Mouse (Mus musculus) hindbrain, embryonic 16.5 days (tissue): Measurements from ENCODE around the gene Cldn24. TPM values are rescaled to one million over a fixed set of nuclear protein-coding genes. Genes with fewer than 3 reads are reported as not detected.
"Not testable (repeated sequence)": the region's sequence is repeated elsewhere in the genome, so short reads cannot be mapped to it uniquely, and the experiment has no call there.

Experiments
- ATAC-seq: fragments of 200-750 bp; cut with Nextera tagmentation; 2 replicates; pipeline ENCODE4 v1.8.0; 2017; ENCODE audit warnings: moderate TSS enrichment, moderate library complexity
- H3K27ac ChIP-seq: fragments of 300-500 bp; sonication (generic); 2 replicates; pipeline ENCODE4 v1.5.1; 2014; ENCODE audit warnings: low read depth, mild to moderate bottlenecking, control low read depth, low read length, moderate library complexity
- H3K27me3 ChIP-seq: fragments of 300-500 bp; sonication (generic); replicated peaks from 2 replicates; pipeline ENCODE4 v1.6.1; 2014; ENCODE audit warnings: low read length; ENCODE audit not compliant: control insufficient read depth, insufficient read depth
- H3K36me3 ChIP-seq: fragments of 300-500 bp; sonication (generic); 2 replicates; pipeline ENCODE4 v1.6.1; 2014; ENCODE audit warnings: mild to moderate bottlenecking, low read length, moderate library complexity, mixed read lengths; ENCODE audit not compliant: control insufficient read depth, insufficient read depth
- H3K4me1 ChIP-seq: fragments of 300-500 bp; sonication (generic); 2 replicates; pipeline ENCODE4 v1.6.1; 2014; ENCODE audit warnings: low read depth, low read length; ENCODE audit not compliant: control insufficient read depth, insufficient read depth
- H3K4me2 ChIP-seq: fragments of 300-500 bp; sonication (generic); 2 replicates; pipeline ENCODE4 v1.6.1; 2014; ENCODE audit warnings: mild to moderate bottlenecking, low read length, control low read depth, moderate library complexity
- H3K4me3 ChIP-seq: fragments of 300-500 bp; sonication (generic); 2 replicates; pipeline ENCODE4 v1.5.1; 2014; ENCODE audit warnings: mild to moderate bottlenecking, low read length, control low read depth, moderate library complexity
- H3K9ac ChIP-seq: fragments of 300-500 bp; sonication (generic); 2 replicates; pipeline ENCODE4 v1.6.1; 2014; ENCODE audit warnings: low read depth, mild to moderate bottlenecking, control low read depth, low read length, moderate library complexity
- H3K9me3 ChIP-seq: fragments of 300-500 bp; sonication (generic); 2 replicates; pipeline ENCODE4 v1.6.1; 2014; ENCODE audit warnings: mild to moderate bottlenecking, low read length, moderate library complexity; ENCODE audit not compliant: control insufficient read depth
- WGBS: fragments of 180-500 bp; shearing (Covaris S2); extraction: QIAGEN DNeasy Blood & Tissue Kit; methylation state at CpG from one replicate; pipeline ENCODE4 v1.1.7; 2014; 5-methylcytosine and 5-hydroxymethylcytosine counted together
- polyA plus RNA-seq: library from polyadenylated mRNA; unstranded; fragments of >200 nt; fragmentation: Nextera tagmentation; extraction: Ambion mirVana; gene quantifications from 2 replicates; pipeline ENCODE4 v1.2.1, GENCODE M21; 2015

The Cldn24 gene
- polyA plus RNA-seq, 1 experiment from 2014 or later, result not detected

- WGBS, result 90% methylated on average over 7 of the region's 9 CpGs
- not testable (repeated sequence) for ATAC-seq, H3K4me2 ChIP-seq, H3K9ac ChIP-seq, H3K9me3 ChIP-seq, H3K4me3 ChIP-seq, H3K27me3 ChIP-seq, H3K4me1 ChIP-seq, H3K27ac ChIP-seq, H3K36me3 ChIP-seq
Observed at GRCm38 (mm10) chr8:47822541-47822940, 598 bp downstream of the Cldn24 start.

GRCm38 (mm10) chr8:47823777-47824176 lies 1.8 kb downstream of the Cldn24 start:
- ATAC-seq, result no peak
- H3K4me3 ChIP-seq, result no peak overlapping the region
- no peak overlapping the region for H3K27ac ChIP-seq
- H3K9me3 ChIP-seq, result no peaks in the 10 kb centered on the region
- H3K4me1 ChIP-seq, result no peaks in the 10 kb centered on the region
- WGBS, result 63% methylated on average over 10 of the region's 10 CpGs
- no peak overlapping the region for H3K4me2 ChIP-seq
- no peaks in the 10 kb centered on the region; the same call in 1 of the 2 replicates for H3K27me3 ChIP-seq
- H3K9ac ChIP-seq, result no peak overlapping the region
- H3K36me3 ChIP-seq, result no peaks in the 10 kb centered on the region

DNA sequence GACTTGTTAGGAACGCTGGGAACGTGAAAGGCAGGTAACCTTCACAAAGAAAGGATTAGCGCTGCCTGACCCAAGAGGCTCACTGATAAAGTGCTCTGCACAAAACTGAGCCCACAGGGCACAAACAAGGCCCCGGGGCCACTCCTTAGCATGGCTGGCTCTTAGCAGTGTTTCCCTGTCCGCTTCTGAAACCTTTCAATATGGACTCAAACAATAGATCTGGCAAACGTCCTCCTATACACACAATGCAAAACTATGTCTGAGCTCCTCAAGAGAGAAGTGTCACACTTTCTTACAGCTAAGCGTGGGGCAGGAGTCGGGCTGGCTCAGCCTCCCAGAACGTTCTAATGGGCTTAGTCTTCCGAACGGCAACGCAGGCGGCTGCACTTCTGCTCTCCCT lies 2.2 kb downstream of the Cldn24 start, which contains the start of gene Cldn22:
Gene Cldn22 (plus strand): TSS at position 301 of the 400 bp plus-strand sequence.
- 59% methylated on average over 13 of the region's 13 CpGs for WGBS
- Histone ChIP-seq H3K9me3 (no peaks in the 10 kb centered on the region), H3K36me3 (no peaks in the 10 kb centered on the region), H3K4me1 (no peaks in the 10 kb centered on the region), H3K4me3 (no peak within 1 kb of the TSS), H3K27me3 (no peaks in the 10 kb centered on the region; the same call in 1 of the 2 replicates), H3K27ac (no peak within 1 kb of the TSS), H3K4me2 (no peak within 1 kb of the TSS), H3K9ac (no peak within 1 kb of the TSS)
- ATAC-seq, result no peak

DNA sequence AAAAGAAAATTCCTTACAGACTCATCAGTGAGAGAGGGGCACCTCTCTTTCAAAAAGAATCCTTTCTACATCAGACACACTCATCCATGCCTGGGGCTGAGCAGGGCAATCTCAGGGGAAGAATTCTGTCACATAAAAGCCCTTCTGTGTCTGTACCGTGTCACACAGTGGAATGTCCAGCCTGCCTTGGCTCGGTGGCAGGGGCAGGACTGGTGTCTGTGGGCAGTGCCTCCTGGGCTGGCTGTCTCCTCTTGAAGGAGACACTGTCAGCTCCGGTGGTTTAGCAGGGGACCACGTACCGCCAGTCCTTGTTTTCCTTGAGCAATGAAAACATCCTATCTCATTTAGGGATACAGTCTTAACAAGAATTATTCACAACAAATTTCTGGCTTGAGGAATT lies 3.7 kb downstream of the Cldn24 start:
- no peak overlapping the region for H3K4me2 ChIP-seq
- 66% methylated on average over 5 of the region's 5 CpGs for WGBS
- no peaks in the 10 kb centered on the region for H3K9me3 ChIP-seq
- H3K27me3 ChIP-seq, result no peaks in the 10 kb centered on the region; the same call in 1 of the 2 replicates
- no peak overlapping the region for H3K9ac ChIP-seq
- H3K4me3 ChIP-seq, result no peak overlapping the region
- H3K4me1 ChIP-seq, result no peaks in the 10 kb centered on the region
- no peak for ATAC-seq
- H3K27ac ChIP-seq, result no peak overlapping the region
- H3K36me3 ChIP-seq, result no peaks in the 10 kb centered on the region

DNA sequence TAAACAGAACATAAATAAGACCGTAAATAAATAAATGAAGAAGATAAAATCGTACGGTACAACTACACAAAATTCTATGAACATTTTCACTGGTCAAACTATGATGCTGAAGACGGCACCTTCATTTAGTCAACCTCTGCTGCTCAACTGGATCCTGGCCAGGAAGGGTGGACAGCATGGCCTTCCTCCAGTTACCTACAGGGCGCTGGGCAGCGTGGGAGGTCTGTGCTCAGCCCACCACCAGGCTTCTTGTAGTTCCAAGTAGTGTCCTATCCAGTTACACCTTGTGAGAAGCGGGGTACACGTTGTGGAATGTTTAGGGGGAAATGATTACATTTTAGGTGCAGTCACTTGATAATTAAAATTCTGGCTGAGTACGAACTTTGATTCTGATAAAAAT lies 5.0 kb downstream of the Cldn24 start:
- Histone ChIP-seq H3K9me3 (no peaks in the 10 kb centered on the region), H3K36me3 (no peaks in the 10 kb centered on the region), H3K27ac (no peak overlapping the region), H3K4me1 (no peaks in the 10 kb centered on the region), H3K9ac (no peak overlapping the region), H3K27me3 (no peaks in the 10 kb centered on the region; the same call in 1 of the 2 replicates), H3K4me3 (no peak overlapping the region), H3K4me2 (no peak overlapping the region)
- 90% methylated on average over 9 of the region's 9 CpGs for WGBS
- no peak for ATAC-seq

DNA sequence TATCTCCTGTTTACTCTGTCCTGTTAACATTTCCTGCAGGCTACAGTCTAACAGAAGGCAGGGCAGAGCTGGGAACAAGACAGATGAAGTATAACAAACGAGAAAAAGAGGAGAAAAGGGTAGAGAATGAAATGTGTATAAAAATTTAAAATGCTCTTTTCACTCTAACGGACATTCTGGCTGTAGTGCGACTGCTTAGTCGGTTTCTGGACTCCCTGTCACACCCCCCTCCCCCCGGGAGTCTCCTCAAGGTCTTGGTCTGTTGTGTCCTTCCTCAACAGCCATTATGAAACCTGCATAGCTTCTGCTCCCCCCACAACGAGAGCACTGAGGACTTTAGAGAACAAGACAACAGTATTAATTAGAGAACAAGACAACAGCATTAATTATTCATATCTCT lies 10.7 kb downstream of the Cldn24 start:
- H3K9ac ChIP-seq, result no peak overlapping the region
- H3K27me3 ChIP-seq, result no peaks in the 10 kb centered on the region
- no peaks in the 10 kb centered on the region for H3K4me1 ChIP-seq
- H3K27ac ChIP-seq, result no peak overlapping the region
- no peak for ATAC-seq
- no peaks in the 10 kb centered on the region for H3K36me3 ChIP-seq
- no peak overlapping the region for H3K4me3 ChIP-seq
- H3K9me3 ChIP-seq, result no peaks in the 10 kb centered on the region
- 65% methylated on average over 6 of the region's 6 CpGs for WGBS
- H3K4me2 ChIP-seq, result no peak overlapping the region

DNA sequence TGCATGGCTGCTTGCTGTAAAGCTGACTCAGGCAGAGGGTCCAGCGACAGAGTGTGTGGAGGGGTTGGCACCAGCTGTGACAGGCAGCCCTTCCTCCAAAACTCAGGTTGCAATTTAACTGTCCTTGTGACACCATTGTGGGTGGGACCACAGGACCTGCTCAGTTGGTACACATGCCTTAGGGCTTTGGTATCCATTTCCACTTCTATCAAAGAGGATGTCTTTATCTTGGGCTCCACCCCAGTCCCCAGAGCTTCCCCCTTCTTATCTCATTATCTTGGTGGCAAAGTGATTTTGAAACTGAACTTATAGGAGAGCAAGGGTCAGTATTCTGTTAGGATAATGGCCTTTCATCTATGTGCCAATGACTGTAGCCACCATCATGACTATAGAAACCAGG lies 12.0 kb downstream of the Cldn24 start:
- no peaks in the 10 kb centered on the region; the same call in 1 of the 2 replicates for H3K36me3 ChIP-seq
- no peaks in the 10 kb centered on the region for H3K9me3 ChIP-seq
- H3K27ac ChIP-seq, result no peak overlapping the region
- H3K4me2 ChIP-seq, result no peak overlapping the region
- WGBS, result 60% methylated on average over 1 of the region's 1 CpGs
- H3K9ac ChIP-seq, result no peak overlapping the region
- no peak overlapping the region for H3K4me3 ChIP-seq
- H3K27me3 ChIP-seq, result no peaks in the 10 kb centered on the region
- ATAC-seq, result no peak
- H3K4me1 ChIP-seq, result no peaks in the 10 kb centered on the region

GRCm38 (mm10) chr8:47843063-47843462 lies 21.1 kb downstream of the Cldn24 start:
- H3K4me2 ChIP-seq, result no peak overlapping the region
- WGBS, result 79% methylated on average over 7 of the region's 7 CpGs
- H3K9me3 ChIP-seq, result no peaks in the 10 kb centered on the region
- H3K9ac ChIP-seq, result no peak overlapping the region
- H3K4me1 ChIP-seq, result no peaks in the 10 kb centered on the region
- H3K36me3 ChIP-seq, result peaks cover 14% of the 10 kb centered on the region
- H3K27me3 ChIP-seq, result no peaks in the 10 kb centered on the region
- ATAC-seq, result no peak
- no peak overlapping the region for H3K27ac ChIP-seq
- H3K4me3 ChIP-seq, result no peak overlapping the region

DNA sequence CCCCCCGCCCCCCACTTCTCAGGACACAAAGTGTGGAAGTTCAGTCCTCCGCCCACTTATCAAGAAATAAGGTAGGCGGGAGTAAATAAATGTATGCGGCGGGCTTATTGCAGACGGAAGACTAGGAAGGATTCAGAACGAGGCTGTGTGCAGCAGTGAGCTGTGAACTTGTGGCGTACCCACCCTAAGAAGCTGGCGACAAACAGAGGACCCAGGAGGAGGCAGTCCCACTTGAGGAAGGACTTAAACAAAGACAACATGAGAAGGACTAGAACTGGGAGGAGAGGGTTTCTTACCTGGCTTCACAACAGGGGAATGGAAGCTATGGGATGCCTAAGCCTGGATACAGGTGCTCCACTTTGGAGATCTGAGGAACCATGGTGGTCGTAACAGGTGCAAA lies 21.7 kb downstream of the Cldn24 start:
- 95% methylated on average over 10 of the region's 10 CpGs for WGBS
- no peaks in the 10 kb centered on the region for H3K4me1 ChIP-seq
- no peaks in the 10 kb centered on the region for H3K27me3 ChIP-seq
- ATAC-seq, result no peak
- no peak overlapping the region for H3K9ac ChIP-seq
- no peak overlapping the region for H3K27ac ChIP-seq
- no peak overlapping the region for H3K4me3 ChIP-seq
- H3K4me2 ChIP-seq, result no peak overlapping the region
- no peaks in the 10 kb centered on the region for H3K9me3 ChIP-seq
- H3K36me3 ChIP-seq, result peaks cover 15% of the 10 kb centered on the region

GRCm38 (mm10) chr8:47845956-47846355 lies 24.0 kb downstream of the Cldn24 start:
- H3K9me3 ChIP-seq, result no peaks in the 10 kb centered on the region
- H3K27ac ChIP-seq, result no peak overlapping the region
- WGBS, result 56% methylated on average over 13 of the region's 13 CpGs
- H3K4me2 ChIP-seq, result no peak overlapping the region
- 0 out of 2 replicates have a peak, but pooled peaks cover 11% of the 10 kb centered on the region for H3K36me3 ChIP-seq
- no peak for ATAC-seq
- no peaks in the 10 kb centered on the region for H3K4me1 ChIP-seq
- no peak overlapping the region for H3K4me3 ChIP-seq
- no peak overlapping the region for H3K9ac ChIP-seq
- no peaks in the 10 kb centered on the region for H3K27me3 ChIP-seq
